Mouse (Mus musculus): ENCODE data around the gene Scai. TPM values are rescaled to one million over a fixed set of nuclear protein-coding genes. Genes with fewer than 3 reads are reported as not detected.

Scai gene
- total RNA-seq, 2 experiments from 2014 or later: 9.5 to 14.4 TPM

Other genes with a start within 250 kb of the Scai start
- gene Wdr38, start 193.3 kb downstream of the Scai start, total RNA-seq (2021): under 1 TPM; 0.21 to 0.27 TPM
- gene Arpc5l, start 185.4 kb downstream of the Scai start, total RNA-seq (2021): 10 to 100 TPM; 59.7 to 61.2 TPM
- 100 to 1,000 TPM; 511 to 525 TPM for gene Rpl35, start 185.1 kb downstream of the Scai start, total RNA-seq (2021)
- 10 to 100 TPM; 19.5 to 26.2 TPM for gene Golga1, start 125.2 kb downstream of the Scai start, total RNA-seq (2021)
- 10 to 100 TPM; 80.8 to 80.9 TPM for gene Ppp6c, start 35.7 kb upstream of the Scai start, total RNA-seq (2021)